Mouse (Mus musculus) layer of hippocampus, adult 9-10 months (tissue): ENCODE measurements at regions not wholly inside any gene's neighbourhood (a gene's known extent, or its start where the extent isn't known, plus 50 kb on each side); places are given as distances from the start of the nearest gene placed in this dataset.

Source experiments
- DNase-seq: peaks from one replicate; pipeline ENCODE4 v3.0.0; 2022; ENCODE audit warnings: low spot score

DNA sequence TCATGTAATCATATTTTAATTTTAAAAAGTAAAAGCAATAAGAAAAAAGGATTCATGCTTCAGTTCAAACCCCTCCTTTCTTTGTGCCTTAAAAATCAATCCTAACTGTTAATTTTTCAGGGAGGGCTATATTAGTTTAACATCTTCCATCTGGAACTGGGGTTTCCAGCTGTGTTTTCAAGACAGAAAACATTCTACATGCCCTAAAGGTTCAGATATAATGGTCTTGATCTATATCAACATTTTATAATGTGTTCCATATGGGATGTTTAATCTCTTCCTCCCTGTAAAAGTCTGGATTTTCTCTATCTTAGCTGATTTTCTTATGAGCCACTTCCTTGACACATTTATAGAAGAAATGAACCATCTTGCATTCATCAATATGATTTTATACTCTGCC is 205.9 kb upstream of the Grm7 start:
- no peak for DNase-seq

DNA sequence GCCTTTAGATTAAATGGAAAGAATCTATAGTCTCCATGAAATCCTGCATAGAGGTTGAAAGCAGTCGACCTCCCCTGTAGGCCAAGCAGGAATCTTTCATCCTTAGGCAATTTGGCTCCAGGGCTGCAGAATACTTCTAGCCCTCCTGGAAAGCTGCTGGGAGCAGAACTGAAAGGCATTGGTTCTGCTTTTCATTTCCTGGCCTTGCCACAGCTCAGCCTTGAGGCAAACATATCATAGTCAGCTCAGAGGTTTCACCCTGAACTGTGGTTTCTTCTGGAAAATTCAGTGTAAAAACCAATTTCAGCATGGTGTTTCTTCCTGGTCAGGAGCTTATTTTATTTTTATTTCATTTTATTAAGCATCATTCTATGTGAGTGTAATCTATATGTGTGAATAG is 182.0 kb upstream of the Grm7 start:
- no peak for DNase-seq

- no peak for DNase-seq
Observed at GRCm38 (mm10) chr6:110467661-110468060, 177.7 kb upstream of the Grm7 start.

DNA sequence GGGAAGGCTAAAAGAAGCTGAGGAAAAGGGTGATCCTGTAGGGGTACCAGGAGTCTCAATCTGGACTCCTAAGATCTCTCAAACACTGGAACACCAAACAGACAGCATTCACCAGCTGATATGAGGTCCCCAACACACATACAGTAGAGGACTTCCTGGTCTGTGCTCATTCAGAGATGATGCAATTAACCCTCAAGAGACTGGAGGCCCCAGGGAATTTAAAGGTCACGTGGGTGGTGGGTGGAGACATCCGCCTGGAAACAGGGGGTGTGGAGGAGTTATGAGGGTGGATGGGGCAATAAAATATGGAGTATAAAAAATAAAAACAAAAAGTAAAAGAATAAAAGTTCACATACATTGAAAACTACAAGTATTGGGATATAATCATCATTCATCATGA is 139.5 kb upstream of the Grm7 start:
- no peak for DNase-seq

DNA sequence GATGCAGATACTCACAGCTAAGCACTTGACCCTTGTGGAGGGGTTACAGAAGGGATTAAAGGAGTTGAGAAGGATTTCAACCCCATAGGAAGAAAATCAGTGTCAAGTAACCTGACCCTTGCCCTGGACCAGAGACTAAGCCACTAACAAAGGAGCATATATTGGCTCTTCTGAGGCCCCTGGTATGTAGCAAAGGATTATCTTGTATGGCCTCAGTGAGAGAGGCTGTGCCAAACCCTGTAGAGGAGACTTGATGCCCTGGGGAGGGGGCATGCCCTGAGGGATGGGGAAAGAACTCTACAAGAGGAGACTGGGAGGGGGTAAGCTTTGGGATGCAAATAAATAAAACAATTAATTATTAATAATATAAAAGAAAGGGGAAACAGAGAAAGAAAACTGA is 134.9 kb upstream of the Grm7 start:
- DNase-seq = no peak

DNA sequence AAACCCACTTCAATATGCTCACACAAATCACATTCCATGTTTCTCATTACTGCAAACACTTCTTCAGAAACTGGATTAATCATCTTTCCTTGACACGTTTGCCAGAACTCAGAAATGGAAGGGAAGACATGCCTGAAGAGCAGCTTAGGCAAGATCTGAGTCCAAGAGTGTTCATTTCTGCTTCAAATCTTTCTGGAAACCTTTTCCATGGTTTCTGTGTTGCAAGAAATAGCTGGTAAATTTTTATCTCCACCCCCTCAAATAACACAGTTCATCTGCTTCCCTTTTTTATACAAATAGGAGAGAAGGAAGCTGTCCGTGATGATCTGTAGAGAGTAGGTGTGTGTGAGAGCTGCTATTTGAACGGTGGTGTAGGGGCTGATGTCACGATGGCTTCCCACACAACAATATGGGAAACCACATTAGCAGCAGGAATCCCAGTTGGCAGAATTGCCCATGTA is 106.6 kb upstream of the Grm7 start:
- DNase-seq = peak; percentile 54

GRCm38 (mm10) chr6:110545542-110545941 is 99.8 kb upstream of the Grm7 start:
- no peak for DNase-seq

DNA sequence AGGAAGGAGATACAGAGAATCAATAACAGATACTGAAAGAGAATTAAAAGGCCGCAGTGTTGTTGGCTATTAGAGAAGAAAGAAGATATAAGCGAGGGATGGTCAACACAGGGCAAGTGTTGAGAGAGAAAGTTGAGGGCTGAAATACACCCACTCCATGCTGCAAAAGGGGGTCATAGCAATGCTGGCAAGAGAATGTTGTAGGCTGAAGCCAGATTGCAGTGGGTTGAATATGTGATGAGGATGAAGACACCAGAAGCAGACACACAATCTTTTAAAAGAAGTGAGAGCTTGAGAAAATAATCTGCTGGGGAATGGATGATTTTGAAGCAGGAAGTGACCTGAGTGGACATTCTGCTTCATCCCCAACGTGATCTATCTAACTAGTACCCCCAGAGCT is 90.5 kb upstream of the Grm7 start:
- no peak for DNase-seq

DNA sequence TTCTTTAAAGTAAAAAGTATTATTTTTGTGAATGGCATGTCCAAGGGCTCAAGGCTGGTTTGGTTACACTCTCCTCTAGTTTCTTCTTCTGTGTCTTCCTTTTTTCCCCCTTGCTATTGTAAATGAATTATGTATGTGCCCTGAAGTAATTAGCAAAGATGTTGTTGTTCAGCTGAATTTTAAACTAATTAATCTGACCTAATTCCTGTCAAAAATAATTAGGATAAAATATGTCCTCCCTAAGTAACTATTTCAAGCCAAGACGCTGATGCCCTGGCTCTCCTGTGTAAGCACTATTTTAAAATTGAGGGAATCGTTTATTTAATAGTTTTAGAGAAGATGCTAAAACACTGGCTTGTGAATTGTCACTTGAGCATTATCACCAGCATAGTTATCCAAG is 85.7 kb upstream of the Grm7 start:
- no peak for DNase-seq

- DNase-seq = no peak
Observed at GRCm38 (mm10) chr6:110560426-110560825, 85.0 kb upstream of the Grm7 start.

GRCm38 (mm10) chr6:110577216-110577615 is 68.2 kb upstream of the Grm7 start:
- peak; percentile 10 for DNase-seq
